Mouse (Mus musculus) hindbrain, embryonic 16.5 days (tissue): ENCODE data around the gene Unc93a. TPM values are rescaled to one million over a fixed set of nuclear protein-coding genes. Genes with fewer than 3 reads are reported as not detected.
"Not testable (repeated sequence)": the region's sequence is repeated elsewhere in the genome, so short reads cannot be mapped to it uniquely, and the experiment has no call there.

ENCODE experiments used
- ATAC-seq: fragments of 200-750 bp; cut with Nextera tagmentation; 2 replicates; pipeline ENCODE4 v1.8.0; 2017; ENCODE audit warnings: moderate TSS enrichment, moderate library complexity
- H3K27ac ChIP-seq: fragments of 300-500 bp; sonication (generic); 2 replicates; pipeline ENCODE4 v1.5.1; 2014; ENCODE audit warnings: low read depth, mild to moderate bottlenecking, control low read depth, low read length, moderate library complexity
- H3K27me3 ChIP-seq: fragments of 300-500 bp; sonication (generic); replicated peaks from 2 replicates; pipeline ENCODE4 v1.6.1; 2014; ENCODE audit warnings: low read length; ENCODE audit not compliant: control insufficient read depth, insufficient read depth
- H3K36me3 ChIP-seq: fragments of 300-500 bp; sonication (generic); 2 replicates; pipeline ENCODE4 v1.6.1; 2014; ENCODE audit warnings: mild to moderate bottlenecking, low read length, moderate library complexity, mixed read lengths; ENCODE audit not compliant: control insufficient read depth, insufficient read depth
- H3K4me1 ChIP-seq: fragments of 300-500 bp; sonication (generic); 2 replicates; pipeline ENCODE4 v1.6.1; 2014; ENCODE audit warnings: low read depth, low read length; ENCODE audit not compliant: control insufficient read depth, insufficient read depth
- H3K4me2 ChIP-seq: fragments of 300-500 bp; sonication (generic); 2 replicates; pipeline ENCODE4 v1.6.1; 2014; ENCODE audit warnings: mild to moderate bottlenecking, low read length, control low read depth, moderate library complexity
- H3K4me3 ChIP-seq: fragments of 300-500 bp; sonication (generic); 2 replicates; pipeline ENCODE4 v1.5.1; 2014; ENCODE audit warnings: mild to moderate bottlenecking, low read length, control low read depth, moderate library complexity
- H3K9ac ChIP-seq: fragments of 300-500 bp; sonication (generic); 2 replicates; pipeline ENCODE4 v1.6.1; 2014; ENCODE audit warnings: low read depth, mild to moderate bottlenecking, control low read depth, low read length, moderate library complexity
- H3K9me3 ChIP-seq: fragments of 300-500 bp; sonication (generic); 2 replicates; pipeline ENCODE4 v1.6.1; 2014; ENCODE audit warnings: mild to moderate bottlenecking, low read length, moderate library complexity; ENCODE audit not compliant: control insufficient read depth
- WGBS: fragments of 180-500 bp; shearing (Covaris S2); extraction: QIAGEN DNeasy Blood & Tissue Kit; methylation state at CpG from one replicate; pipeline ENCODE4 v1.1.7; 2014; 5-methylcytosine and 5-hydroxymethylcytosine counted together
- polyA plus RNA-seq: library from polyadenylated mRNA; unstranded; fragments of >200 nt; fragmentation: Nextera tagmentation; extraction: Ambion mirVana; gene quantifications from 2 replicates; pipeline ENCODE4 v1.2.1, GENCODE M21; 2015

Unc93a gene
- polyA plus RNA-seq, 1 experiment from 2014 or later, result not detected

GRCm38 (mm10) chr17:13092960-13093359 is 38.6 kb downstream of the Unc93a start:
- H3K36me3 ChIP-seq, H3K4me2 ChIP-seq, H3K27me3 ChIP-seq, H3K9me3 ChIP-seq, ATAC-seq, H3K9ac ChIP-seq, H3K4me1 ChIP-seq, H3K4me3 ChIP-seq, H3K27ac ChIP-seq: not testable (repeated sequence)
- 93% methylated on average over 2 of the region's 4 CpGs for WGBS

- not testable (repeated sequence) for H3K27me3 ChIP-seq, H3K9ac ChIP-seq, H3K4me2 ChIP-seq, H3K4me1 ChIP-seq, ATAC-seq, H3K9me3 ChIP-seq, H3K36me3 ChIP-seq, H3K27ac ChIP-seq, H3K4me3 ChIP-seq
- 67% methylated on average over 5 of the region's 8 CpGs for WGBS
Observed at GRCm38 (mm10) chr17:13092100-13092764, 39.4 kb downstream of the Unc93a start.

- H3K36me3 ChIP-seq, H3K27ac ChIP-seq, H3K9ac ChIP-seq, H3K4me3 ChIP-seq, H3K27me3 ChIP-seq, H3K4me1 ChIP-seq, ATAC-seq, H3K4me2 ChIP-seq, H3K9me3 ChIP-seq: not testable (repeated sequence)
- WGBS, result no CpG with 5 or more reads among the region's 1 CpGs
Observed at GRCm38 (mm10) chr17:13091510-13091909, 40.1 kb downstream of the Unc93a start.

GRCm38 (mm10) chr17:13069227-13069626 is 62.4 kb downstream of the Unc93a start:
- H3K4me1 ChIP-seq, H3K4me2 ChIP-seq, H3K36me3 ChIP-seq, H3K27ac ChIP-seq, H3K4me3 ChIP-seq, H3K9ac ChIP-seq, H3K9me3 ChIP-seq, H3K27me3 ChIP-seq, ATAC-seq: not testable (repeated sequence)
- 82% methylated on average over 3 of the region's 5 CpGs for whole genome bisulfite sequencing

- H3K9ac ChIP-seq, H3K4me1 ChIP-seq, H3K4me3 ChIP-seq, H3K27ac ChIP-seq, ATAC-seq, H3K36me3 ChIP-seq, H3K4me2 ChIP-seq, H3K9me3 ChIP-seq, H3K27me3 ChIP-seq: not testable (repeated sequence)
- WGBS, result 100% methylated on average over 1 of the region's 4 CpGs
Observed at GRCm38 (mm10) chr17:13067864-13068385, 63.7 kb downstream of the Unc93a start.

GRCm38 (mm10) chr17:13062882-13063281 is 68.7 kb downstream of the Unc93a start:
- not testable (repeated sequence) for ATAC-seq, H3K27ac ChIP-seq
- WGBS, result 89% methylated on average over 1 of the region's 7 CpGs

GRCm38 (mm10) chr17:13060804-13061203 is 70.8 kb downstream of the Unc93a start, which contains the start of gene Tcp10b:
TSS of gene Tcp10b (plus strand) at chr17:13061104.
- not testable (repeated sequence) for H3K9me3 ChIP-seq, ATAC-seq
- WGBS, result 88% methylated on average over 4 of the region's 4 CpGs

More at GRCm38 (mm10) chr17:13062882-13063281, 68.7 kb downstream of the Unc93a start:
- not testable (repeated sequence) for H3K9me3 ChIP-seq, H3K36me3 ChIP-seq, H3K27me3 ChIP-seq, H3K4me1 ChIP-seq, H3K4me2 ChIP-seq, H3K4me3 ChIP-seq, H3K9ac ChIP-seq

More at GRCm38 (mm10) chr17:13060804-13061203, 70.8 kb downstream of the Unc93a start, which contains the start of gene Tcp10b:
- not testable (repeated sequence) for H3K27ac ChIP-seq, H3K36me3 ChIP-seq, H3K4me1 ChIP-seq, H3K9ac ChIP-seq, H3K27me3 ChIP-seq, H3K4me3 ChIP-seq, H3K4me2 ChIP-seq

Other genes starting within 250 kb of the Unc93a start
- gene Pnldc1, start 221.6 kb downstream of the Unc93a start, polyA plus RNA-seq, result 0.78 and 1.7 TPM in 2 replicates
- 341 and 344 TPM in 2 replicates for gene Tcp1, start 216.1 kb downstream of the Unc93a start, polyA plus RNA-seq
- gene Mrpl18, start 215.5 kb downstream of the Unc93a start, polyA plus RNA-seq, result 118 and 123 TPM in 2 replicates
- 0.95 and 0.96 TPM in 2 replicates for gene Acat3, start 191.2 kb downstream of the Unc93a start, polyA plus RNA-seq
- gene Acat2, start 171.1 kb downstream of the Unc93a start, polyA plus RNA-seq, result 333 and 335 TPM in 2 replicates
- gene Wtap, start 137.6 kb downstream of the Unc93a start, polyA plus RNA-seq, result 98.3 and 116 TPM in 2 replicates
- gene Sod2, start 125.0 kb downstream of the Unc93a start, polyA plus RNA-seq, result 139 and 149 TPM in 2 replicates
- gene Gpr31b, start 79.5 kb downstream of the Unc93a start, polyA plus RNA-seq, result 0.16 TPM in 1 of 2 replicates, not detected in the other
- gene Tcp10b, start 70.7 kb downstream of the Unc93a start, polyA plus RNA-seq, result 0.09 and 0.26 TPM in 2 replicates
- gene Smok2a, start 89.4 kb upstream of the Unc93a start, polyA plus RNA-seq, result not detected in 2 replicates
- not detected in 2 replicates for gene Smok2b, start 98.4 kb upstream of the Unc93a start, polyA plus RNA-seq
- gene Tcp10c, start 222.8 kb upstream of the Unc93a start, polyA plus RNA-seq, result not detected in 2 replicates